Mouse (Mus musculus) right cerebral cortex, adult 18-20 months (tissue): ENCODE measurements around the gene Dbnl.
A peak's percentile ranks its signal among the peaks of the same experiment; 100 is the strongest.
"Not testable (repeated sequence)": the region's sequence is repeated elsewhere in the genome, so short reads cannot be mapped to it uniquely, and the experiment has no call there.

Source experiments
- DNase-seq: peaks from one replicate; pipeline ENCODE4 v3.0.0; 2022; ENCODE audit warnings: mixed read lengths

The Dbnl gene

GRCm38 (mm10) chr11:5796939-5797338 lies 8.7 kb downstream of the Dbnl start:
- DNase-seq = no peak

GRCm38 (mm10) chr11:5797371-5797770 lies 9.1 kb downstream of the Dbnl start:
- no peak for DNase-seq

GRCm38 (mm10) chr11:5797928-5798327 lies 9.6 kb downstream of the Dbnl start:
- no peak for DNase-seq

GRCm38 (mm10) chr11:5799621-5800490 lies 11.6 kb downstream of the Dbnl start:
- DNase-seq = no peak

- DNase-seq = no peak
Measured at GRCm38 (mm10) chr11:5801511-5801910, 13.2 kb downstream of the Dbnl start.

GRCm38 (mm10) chr11:5802005-5802404 lies 13.7 kb downstream of the Dbnl start:
- DNase-seq = no peak

GRCm38 (mm10) chr11:5802457-5803217 lies 14.3 kb downstream of the Dbnl start:
- DNase-seq = no peak

GRCm38 (mm10) chr11:5803551-5803981 lies 15.3 kb downstream of the Dbnl start, which contains the start of gene Pgam2:
TSS of gene Pgam2 (minus strand) at chr11:5803733.
- DNase-seq = peak; percentile 38

- no peak for DNase-seq
Measured at GRCm38 (mm10) chr11:5804174-5804573, 15.9 kb downstream of the Dbnl start.

- no peak for DNase-seq
Measured at GRCm38 (mm10) chr11:5805711-5806110, 17.4 kb downstream of the Dbnl start.

- no peak for DNase-seq
Measured at GRCm38 (mm10) chr11:5807956-5808355, 19.7 kb downstream of the Dbnl start.

- not testable (repeated sequence) for DNase-seq
Measured at GRCm38 (mm10) chr11:5809487-5809886, 21.2 kb downstream of the Dbnl start.

GRCm38 (mm10) chr11:5813381-5813780 lies 25.1 kb downstream of the Dbnl start:
- no peak for DNase-seq

- DNase-seq = no peak
Measured at GRCm38 (mm10) chr11:5819223-5819622, 30.9 kb downstream of the Dbnl start.

GRCm38 (mm10) chr11:5825432-5825831 lies 37.1 kb downstream of the Dbnl start:
- no peak for DNase-seq

- no peak for DNase-seq
Measured at GRCm38 (mm10) chr11:5827931-5828330, 39.6 kb downstream of the Dbnl start.

GRCm38 (mm10) chr11:5828509-5829191 lies 40.4 kb downstream of the Dbnl start:
- DNase-seq = no peak

GRCm38 (mm10) chr11:5829327-5829726 lies 41.0 kb downstream of the Dbnl start:
- no peak for DNase-seq

- no peak for DNase-seq
Measured at GRCm38 (mm10) chr11:5834506-5834905, 46.2 kb downstream of the Dbnl start.

- peak; percentile 23 for DNase-seq
Measured at GRCm38 (mm10) chr11:5835057-5835456, 46.8 kb downstream of the Dbnl start.

- DNase-seq = no peak
Measured at GRCm38 (mm10) chr11:5836126-5836525, 47.8 kb downstream of the Dbnl start.

- DNase-seq = peak; percentile 92
Measured at GRCm38 (mm10) chr11:5837251-5838246, 49.3 kb downstream of the Dbnl start, which contains the start of gene Polm. TSS of gene Polm (minus strand) at chr11:5838016.
